Mouse (Mus musculus): ENCODE data around the gene Bex6. TPM values are rescaled to one million over a fixed set of nuclear protein-coding genes. Genes with fewer than 3 reads are reported as not detected.

Gene Bex6
- polyA plus RNA-seq, 1 experiment from 2014 or later = not detected

DNA sequence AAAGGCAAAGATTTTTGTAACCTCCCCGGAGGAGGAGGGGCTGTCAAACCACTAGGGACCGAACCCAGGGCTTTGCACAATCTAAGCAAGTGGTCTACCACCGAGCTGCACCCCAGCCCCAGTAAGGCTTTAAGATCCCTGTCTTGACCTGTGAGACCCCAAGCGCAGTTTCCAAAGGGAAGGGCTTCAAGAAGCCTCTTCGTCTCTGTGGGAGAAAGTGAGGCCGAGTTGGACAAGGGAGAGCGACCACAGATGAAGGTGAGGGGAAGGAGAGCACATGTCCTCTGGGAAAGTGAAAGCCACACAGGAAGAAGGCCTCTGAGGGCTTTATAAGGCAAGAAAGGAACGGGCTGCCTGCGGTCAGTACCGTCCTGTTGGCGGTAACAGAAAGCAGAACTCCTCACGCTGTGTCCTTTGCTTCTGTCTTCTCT, 10.4 kb downstream of the Bex6 start:
- WGBS = 67% methylated on average over 12 of the region's 12 CpGs

DNA sequence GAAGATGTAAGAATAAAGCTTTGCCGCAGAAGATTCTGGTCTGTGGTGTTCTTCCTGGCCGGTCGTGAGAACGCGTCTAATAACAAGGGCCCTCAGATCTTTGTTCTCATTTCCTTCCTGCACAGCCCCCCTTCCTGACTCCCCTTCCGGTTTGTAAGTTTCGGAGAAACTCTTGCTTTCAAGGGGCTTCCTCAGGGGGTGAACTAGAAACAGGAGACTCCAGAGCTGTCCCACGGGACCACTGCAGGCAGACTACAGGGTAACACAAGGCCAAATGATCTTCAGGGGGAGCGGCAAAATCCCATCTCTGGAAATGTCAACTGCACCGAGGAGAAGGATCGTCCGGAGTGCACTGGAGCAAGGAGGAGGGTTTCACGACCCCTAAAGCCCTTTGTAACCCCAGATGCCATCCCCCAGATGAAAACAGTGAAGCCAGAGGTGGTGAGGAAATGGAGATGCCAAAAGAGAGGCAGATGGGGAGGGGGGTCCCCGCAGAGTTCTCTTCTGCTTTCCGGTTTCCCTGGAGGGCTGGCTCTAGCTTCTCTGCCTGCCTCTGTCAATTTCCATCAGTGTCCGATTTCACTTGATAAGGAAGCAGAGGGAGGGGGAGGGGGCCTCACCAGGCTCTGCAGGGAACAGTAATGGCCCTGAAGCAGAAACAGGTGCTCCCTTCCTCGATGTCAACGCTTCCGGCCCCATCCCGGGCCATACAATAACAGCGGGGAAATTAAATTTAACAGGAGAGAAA, 20.8 kb downstream of the Bex6 start:
- Histone ChIP-seq H3K4me3 (replicated peaks; ENCODE audit: low read length) (no peak overlapping the region), H3K27ac (ENCODE audit: low read length) (no peak overlapping the region), H3K9me3 (ENCODE audit: control insufficient read depth, low read length) (no peaks in the 10 kb centered on the region), H3K36me3 (ENCODE audit: control insufficient read depth, insufficient read depth) (no peaks in the 10 kb centered on the region), H3K4me1 (replicated peaks; ENCODE audit: control insufficient read depth, insufficient read depth, low read length) (no peaks in the 10 kb centered on the region), H3K4me2 (ENCODE audit: low read length) (peak overlapping the region; percentile 8), H3K9ac (replicated peaks; ENCODE audit: low read depth, low read length) (no peak overlapping the region), H3K27me3 (replicated peaks; ENCODE audit: control insufficient read depth, insufficient read depth, low read length) (no peaks in the 10 kb centered on the region)
- no peak for ATAC-seq
- 60% methylated on average over 21 of the region's 21 CpGs for WGBS

More for the DNA sequence above, 10.4 kb downstream of the Bex6 start:
- Histone ChIP-seq H3K9ac (replicated peaks; ENCODE audit: low read depth, low read length) (no peak overlapping the region), H3K4me2 (ENCODE audit: low read length) (no peak overlapping the region), H3K4me1 (replicated peaks; ENCODE audit: control insufficient read depth, insufficient read depth, low read length) (peaks cover 3% of the 10 kb centered on the region; the same call in 1 of the 2 replicates), H3K27ac (ENCODE audit: low read length) (no peak overlapping the region), H3K9me3 (ENCODE audit: control insufficient read depth, low read length) (no peaks in the 10 kb centered on the region), H3K27me3 (replicated peaks; ENCODE audit: control insufficient read depth, insufficient read depth, low read length) (no peaks in the 10 kb centered on the region), H3K36me3 (ENCODE audit: control insufficient read depth, insufficient read depth) (no peaks in the 10 kb centered on the region), H3K4me3 (replicated peaks; ENCODE audit: low read length) (no peak overlapping the region)
- ATAC-seq = no peak

DNA sequence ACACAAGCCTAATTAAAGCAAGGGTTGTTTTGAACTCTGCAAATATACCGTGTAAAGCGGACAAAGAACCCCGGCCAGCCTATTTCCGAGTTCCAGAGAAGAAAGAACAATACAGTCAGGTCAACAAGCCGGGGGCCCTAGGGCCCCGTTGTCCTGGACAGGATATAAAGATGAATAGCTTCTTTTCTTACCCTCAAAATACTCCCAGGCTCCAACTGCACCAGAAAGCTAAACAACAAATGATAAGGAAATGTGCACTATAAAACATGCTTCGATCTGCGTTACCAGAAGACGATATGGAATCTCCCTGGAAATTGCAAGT, 21.3 kb downstream of the Bex6 start:
- Histone ChIP-seq H3K4me2 (ENCODE audit: low read length) (no peak overlapping the region; the same call in none of the 2 replicates), H3K27ac (ENCODE audit: low read length) (no peak overlapping the region), H3K27me3 (replicated peaks; ENCODE audit: control insufficient read depth, insufficient read depth, low read length) (no peaks in the 10 kb centered on the region), H3K4me3 (replicated peaks; ENCODE audit: low read length) (no peak overlapping the region), H3K9me3 (ENCODE audit: control insufficient read depth, low read length) (no peaks in the 10 kb centered on the region), H3K9ac (replicated peaks; ENCODE audit: low read depth, low read length) (no peak overlapping the region), H3K4me1 (replicated peaks; ENCODE audit: control insufficient read depth, insufficient read depth, low read length) (no peaks in the 10 kb centered on the region), H3K36me3 (ENCODE audit: control insufficient read depth, insufficient read depth) (no peaks in the 10 kb centered on the region)
- ATAC-seq = no peak
- 37% methylated on average over 9 of the region's 9 CpGs for WGBS

DNA sequence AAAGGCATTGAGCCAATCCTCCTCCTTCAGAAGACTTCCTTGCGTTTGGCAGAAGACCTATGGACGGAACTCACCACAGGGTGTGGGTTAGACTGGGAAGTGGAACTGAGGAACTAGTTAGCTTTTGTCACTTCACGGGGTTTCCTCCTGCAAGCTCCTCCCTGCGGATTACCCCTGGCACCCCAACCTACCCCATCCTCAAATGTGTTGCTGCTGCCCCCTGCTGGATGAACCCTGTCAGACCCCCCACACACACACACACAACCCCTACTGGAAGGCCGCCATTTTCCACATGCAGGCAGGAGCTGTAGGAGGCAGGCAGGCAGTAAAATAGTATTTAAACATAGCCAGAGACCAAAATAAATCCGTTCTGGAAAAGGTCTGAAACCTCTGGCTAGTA, 23.1 kb downstream of the Bex6 start:
- H3K36me3 ChIP-seq (ENCODE audit: control insufficient read depth, insufficient read depth) = no peaks in the 10 kb centered on the region
- H3K4me3 ChIP-seq (replicated peaks; ENCODE audit: low read length) = no peak overlapping the region
- no peak overlapping the region for H3K27ac ChIP-seq (ENCODE audit: low read length)
- H3K4me1 ChIP-seq (replicated peaks; ENCODE audit: control insufficient read depth, insufficient read depth, low read length) = no peaks in the 10 kb centered on the region
- ATAC-seq = no peak
- H3K4me2 ChIP-seq (ENCODE audit: low read length) = no peak overlapping the region
- no peaks in the 10 kb centered on the region for H3K9me3 ChIP-seq (ENCODE audit: control insufficient read depth, low read length)
- H3K9ac ChIP-seq (replicated peaks; ENCODE audit: low read depth, low read length) = no peak overlapping the region
- H3K27me3 ChIP-seq (replicated peaks; ENCODE audit: control insufficient read depth, insufficient read depth, low read length) = no peaks in the 10 kb centered on the region
- 83% methylated on average over 6 of the region's 6 CpGs for WGBS

DNA sequence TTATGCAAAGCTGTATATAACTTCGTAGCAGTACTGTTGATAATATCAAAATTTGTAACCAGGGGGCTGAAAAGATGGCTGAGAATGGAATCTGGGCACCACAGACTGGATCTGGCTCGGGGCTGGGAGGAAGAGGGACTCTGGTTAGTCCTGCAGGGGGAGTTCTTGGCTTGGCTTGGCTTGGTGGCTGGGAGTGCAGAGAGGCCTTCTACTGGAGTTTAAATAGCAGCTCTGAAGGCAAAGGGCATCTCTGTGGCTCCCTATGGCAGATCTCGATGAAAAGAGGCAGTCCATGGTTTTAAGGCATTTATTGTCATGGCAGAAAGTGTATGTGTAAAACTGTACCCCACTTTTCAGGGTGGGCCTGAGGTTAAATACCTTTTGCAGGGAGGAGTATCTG, 25.3 kb downstream of the Bex6 start:
- no peak for ATAC-seq
- Histone ChIP-seq H3K27me3 (replicated peaks; ENCODE audit: control insufficient read depth, insufficient read depth, low read length) (no peaks in the 10 kb centered on the region), H3K4me1 (replicated peaks; ENCODE audit: control insufficient read depth, insufficient read depth, low read length) (no peaks in the 10 kb centered on the region), H3K4me2 (ENCODE audit: low read length) (no peak overlapping the region), H3K27ac (ENCODE audit: low read length) (no peak overlapping the region), H3K9me3 (ENCODE audit: control insufficient read depth, low read length) (no peaks in the 10 kb centered on the region), H3K9ac (replicated peaks; ENCODE audit: low read depth, low read length) (no peak overlapping the region), H3K4me3 (replicated peaks; ENCODE audit: low read length) (no peak overlapping the region), H3K36me3 (ENCODE audit: control insufficient read depth, insufficient read depth) (no peaks in the 10 kb centered on the region)
- WGBS = 65% methylated on average over 3 of the region's 3 CpGs

DNA sequence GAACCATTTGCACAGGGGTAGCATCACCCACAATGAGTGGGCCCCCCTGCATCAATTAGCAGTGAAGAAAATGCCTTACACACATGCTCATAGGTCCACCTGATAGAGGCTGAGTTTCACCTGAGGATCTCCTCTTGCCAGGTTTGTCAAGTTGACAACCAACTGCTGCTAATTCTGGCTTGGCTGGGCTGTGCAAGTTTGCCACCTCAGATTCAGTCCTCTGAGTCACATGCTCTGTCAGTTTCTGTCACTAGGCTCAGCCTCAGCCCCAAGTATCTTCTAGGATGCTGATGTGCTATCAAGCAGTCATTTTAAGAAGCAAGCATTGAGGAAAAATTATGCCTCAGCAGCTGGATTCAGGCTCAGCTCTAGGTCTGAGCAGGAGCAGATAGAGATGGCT, 34.5 kb downstream of the Bex6 start:
- H3K36me3 ChIP-seq (ENCODE audit: control insufficient read depth, insufficient read depth) = no peaks in the 10 kb centered on the region
- H3K4me1 ChIP-seq (replicated peaks; ENCODE audit: control insufficient read depth, insufficient read depth, low read length) = no peaks in the 10 kb centered on the region
- ATAC-seq = no peak
- no peak overlapping the region for H3K9ac ChIP-seq (replicated peaks; ENCODE audit: low read depth, low read length)
- H3K9me3 ChIP-seq (ENCODE audit: control insufficient read depth, low read length) = no peaks in the 10 kb centered on the region
- no peak overlapping the region for H3K4me3 ChIP-seq (replicated peaks; ENCODE audit: low read length)
- H3K27ac ChIP-seq (ENCODE audit: low read length) = no peak overlapping the region
- no peaks in the 10 kb centered on the region for H3K27me3 ChIP-seq (replicated peaks; ENCODE audit: control insufficient read depth, insufficient read depth, low read length)
- no peak overlapping the region for H3K4me2 ChIP-seq (ENCODE audit: low read length)

DNA sequence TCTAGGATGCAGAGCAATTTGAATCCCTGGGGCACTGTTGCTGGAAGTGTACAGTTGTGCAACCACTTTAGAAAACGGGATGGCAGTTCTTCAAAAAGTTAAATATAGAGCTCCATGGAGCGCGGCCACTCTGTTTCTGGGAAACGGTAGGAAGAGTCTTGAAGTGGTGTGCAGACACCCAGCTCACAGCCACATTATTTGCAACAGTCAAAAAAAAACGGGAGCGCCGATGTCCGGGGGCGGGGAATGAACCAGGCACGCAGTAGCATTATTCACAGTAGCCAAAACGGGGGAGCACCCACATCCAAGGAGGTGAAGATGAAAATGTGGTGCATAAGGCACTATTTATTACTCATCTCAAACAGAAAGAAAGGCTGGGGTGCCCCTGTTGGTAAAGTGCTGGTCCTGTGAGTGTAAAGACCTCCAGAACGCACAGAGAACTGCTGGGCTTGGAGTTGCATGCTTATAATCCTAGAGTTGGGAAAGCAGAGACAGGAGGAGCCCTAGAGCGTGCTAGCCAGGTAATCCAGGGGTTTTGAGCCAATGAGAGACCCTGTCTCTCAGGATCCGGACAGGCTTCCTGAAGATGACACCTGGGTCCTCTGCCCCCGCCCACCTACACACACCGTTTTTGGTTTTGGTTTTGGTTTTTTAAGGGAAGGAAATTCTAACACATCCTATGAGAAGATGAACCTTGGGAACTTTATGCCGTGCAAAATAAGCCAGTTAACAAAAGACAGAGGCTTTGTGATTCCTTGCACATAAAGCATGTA, 35.4 kb downstream of the Bex6 start:
- H3K27ac ChIP-seq (ENCODE audit: low read length) = no peak overlapping the region
- no peak for ATAC-seq
- no peak overlapping the region for H3K4me3 ChIP-seq (replicated peaks; ENCODE audit: low read length)
- no peak overlapping the region for H3K4me2 ChIP-seq (ENCODE audit: low read length)
- no peak overlapping the region for H3K9ac ChIP-seq (replicated peaks; ENCODE audit: low read depth, low read length)
- H3K36me3 ChIP-seq (ENCODE audit: control insufficient read depth, insufficient read depth) = no peaks in the 10 kb centered on the region
- H3K9me3 ChIP-seq (ENCODE audit: control insufficient read depth, low read length) = no peaks in the 10 kb centered on the region
- no peaks in the 10 kb centered on the region for H3K4me1 ChIP-seq (replicated peaks; ENCODE audit: control insufficient read depth, insufficient read depth, low read length)
- 84% methylated on average over 17 of the region's 17 CpGs for WGBS
- H3K27me3 ChIP-seq (replicated peaks; ENCODE audit: control insufficient read depth, insufficient read depth, low read length) = no peaks in the 10 kb centered on the region

DNA sequence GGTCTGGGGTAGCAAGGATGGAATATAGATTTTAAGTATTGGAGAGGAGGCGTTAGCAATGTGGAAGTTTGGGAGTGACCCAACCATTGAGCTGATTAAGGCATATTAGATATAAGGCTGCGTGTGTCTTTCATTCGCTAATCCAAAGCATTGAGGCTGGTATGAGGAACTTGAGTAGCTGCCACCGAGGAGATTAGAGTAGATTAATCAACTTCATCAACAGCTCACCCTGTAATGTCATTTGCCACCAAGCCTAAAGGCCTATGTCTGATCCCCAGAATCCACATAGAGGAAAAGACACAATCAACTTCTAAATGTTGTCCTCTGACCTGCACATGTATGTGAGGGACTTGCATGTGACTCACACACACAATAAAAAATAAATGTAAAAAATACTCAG, 42.2 kb downstream of the Bex6 start:
- Histone ChIP-seq H3K9me3 (ENCODE audit: control insufficient read depth, low read length) (no peaks in the 10 kb centered on the region), H3K4me2 (ENCODE audit: low read length) (no peak overlapping the region), H3K27ac (ENCODE audit: low read length) (no peak overlapping the region), H3K9ac (replicated peaks; ENCODE audit: low read depth, low read length) (no peak overlapping the region), H3K4me3 (replicated peaks; ENCODE audit: low read length) (no peak overlapping the region), H3K36me3 (ENCODE audit: control insufficient read depth, insufficient read depth) (no peaks in the 10 kb centered on the region), H3K27me3 (replicated peaks; ENCODE audit: control insufficient read depth, insufficient read depth, low read length) (no peaks in the 10 kb centered on the region), H3K4me1 (replicated peaks; ENCODE audit: control insufficient read depth, insufficient read depth, low read length) (no peaks in the 10 kb centered on the region)
- 77% methylated on average over 4 of the region's 4 CpGs for WGBS
- no peak for ATAC-seq

DNA sequence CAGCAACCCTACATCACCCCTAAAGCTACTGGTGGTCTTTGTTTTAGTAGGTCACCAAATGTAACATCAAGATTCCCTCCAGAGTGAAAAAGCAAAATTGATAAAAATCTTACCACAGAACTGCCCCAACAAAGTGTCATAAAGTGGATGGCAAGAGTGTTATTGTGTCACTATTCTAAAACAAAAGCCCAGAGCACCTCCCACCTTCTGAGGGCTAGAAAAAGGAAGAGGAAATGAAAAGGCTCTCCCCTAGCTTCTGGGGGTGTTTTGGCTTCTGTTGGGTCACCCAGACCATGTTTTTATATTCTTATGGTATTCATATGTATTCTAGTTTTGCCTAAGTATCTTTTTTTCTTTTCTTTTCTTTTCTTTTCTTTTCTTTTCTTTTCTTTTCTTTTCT, 42.8 kb downstream of the Bex6 start:
- no peak for ATAC-seq
- Histone ChIP-seq H3K27ac (ENCODE audit: low read length) (no peak overlapping the region), H3K9me3 (ENCODE audit: control insufficient read depth, low read length) (no peaks in the 10 kb centered on the region), H3K27me3 (replicated peaks; ENCODE audit: control insufficient read depth, insufficient read depth, low read length) (no peaks in the 10 kb centered on the region), H3K4me1 (replicated peaks; ENCODE audit: control insufficient read depth, insufficient read depth, low read length) (no peaks in the 10 kb centered on the region), H3K9ac (replicated peaks; ENCODE audit: low read depth, low read length) (no peak overlapping the region), H3K36me3 (ENCODE audit: control insufficient read depth, insufficient read depth) (no peaks in the 10 kb centered on the region), H3K4me3 (replicated peaks; ENCODE audit: low read length) (no peak overlapping the region), H3K4me2 (ENCODE audit: low read length) (no peak overlapping the region)

All from forebrain, embryonic 16.5 days (tissue).